In the genomic region with DNA sequence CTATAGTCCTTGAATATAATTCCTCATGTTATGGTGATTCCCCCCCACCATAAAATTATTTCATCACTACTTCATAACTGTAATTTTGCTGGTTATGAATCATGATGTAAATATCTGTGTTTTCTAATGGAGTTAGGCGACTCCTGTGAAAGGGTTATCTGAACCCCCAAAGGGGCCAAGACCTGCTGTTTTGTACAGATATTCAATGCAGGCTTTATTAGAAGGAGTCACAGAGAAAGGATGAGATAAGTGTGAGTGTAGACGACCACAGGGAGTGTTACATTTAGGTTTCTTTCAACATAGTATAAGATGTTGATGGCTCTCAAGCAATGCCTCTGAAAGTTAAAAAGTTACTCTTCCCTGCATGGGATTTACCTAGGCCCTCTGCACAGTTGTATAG, we compare ENCODE assay signal across 20 mouse cellular contexts. TPM values are rescaled to one million over a fixed set of nuclear protein-coding genes. Genes with fewer than 3 reads are reported as not detected.
DNase-seq lines count a peak whose midpoint lies in the region; ATAC-seq and TF ChIP-seq lines count a peak whose summit lies in the region.
"Had no signal": no experiment of that assay in that cellular context is flagged by ENCODE, and none has a peak within 500 bp of the region (broad histone marks: within the 10 kb centered on the region; RNA-seq: fewer than 3 reads in every experiment).

No protein-coding gene starts in this region.

- peak overlapping the region; percentile 22 for H3K27ac ChIP-seq in bone marrow, adult 2 months (ENCODE audit: control insufficient read depth, insufficient read depth, low read depth, low read length, poor library complexity)
- peak overlapping the region; percentile 94 for H3K27ac ChIP-seq in liver, embryonic 12.5 days
- no peak overlapping the region for H3K27ac ChIP-seq in limb, embryonic 10.5 days
- H3K27ac ChIP-seq: forebrain, embryonic 15.5 days; hindbrain, embryonic 15.5 days; lung, embryonic 15.5 days; midbrain, embryonic 15.5 days; neural tube, embryonic 13.5 days had no signal

- no peak for TF ChIP-seq POLR2A in bone marrow, adult 2 months (IDR thresholded peaks at IDR 0.05; ENCODE audit: borderline replicate concordance, control insufficient read depth, low read depth, low read length)

- no peak for TF ChIP-seq CTCF in bone marrow, adult 2 months (IDR thresholded peaks at IDR 0.05; ENCODE audit: control insufficient read depth, insufficient read depth, low read length)

- H3K27me3 ChIP-seq in liver, embryonic 12.5 days (replicated peaks), result no peaks in the 10 kb centered on the region
- H3K27me3 ChIP-seq in limb, embryonic 10.5 days (ENCODE audit: low read depth, poor library complexity, severe bottlenecking), result no peaks in the 10 kb centered on the region
- H3K27me3 ChIP-seq: forebrain, embryonic 15.5 days; hindbrain, embryonic 15.5 days; lung, embryonic 15.5 days; midbrain, embryonic 15.5 days; neural tube, embryonic 13.5 days had no signal

- DNase-seq in c-Kit-positive CD71-positive TER-119-positive erythroid progenitor cells, embryonic 14.5 days (ENCODE audit: low spot score), result peak; percentile 77
- no peak for DNase-seq in kidney, postnatal 10 days
- no peak for DNase-seq in limb, embryonic 10.5 days (ENCODE audit: low spot score)
- DNase-seq: adrenal gland, postnatal 10 days; cerebellum, adult 11-12 months; cerebellum, postnatal 14 days; heart, adult 18-20 months; heart, postnatal 4 days; kidney, postnatal 36 days; lung, postnatal 36 days; retina, postnatal 1 day had no signal

- no peak overlapping the region for H3K4me3 ChIP-seq in bone marrow, adult 2 months (replicated peaks; ENCODE audit: control insufficient read depth, low read depth, low read length)
- peak overlapping the region; percentile 29 for H3K4me3 ChIP-seq in liver, embryonic 12.5 days
- no peak overlapping the region for H3K4me3 ChIP-seq in limb, embryonic 10.5 days
- H3K4me3 ChIP-seq: forebrain, embryonic 15.5 days; hindbrain, embryonic 15.5 days; lung, embryonic 15.5 days; midbrain, embryonic 15.5 days; neural tube, embryonic 13.5 days had no signal

- peak overlapping the region; percentile 41 for H3K9ac ChIP-seq in liver, embryonic 12.5 days
- H3K9ac ChIP-seq: forebrain, embryonic 15.5 days; hindbrain, embryonic 15.5 days; lung, embryonic 15.5 days; midbrain, embryonic 15.5 days; neural tube, embryonic 13.5 days had no signal

- peak overlapping the region; percentile 62 for H3K4me2 ChIP-seq in liver, embryonic 12.5 days
- H3K4me2 ChIP-seq: forebrain, embryonic 15.5 days; hindbrain, embryonic 15.5 days; lung, embryonic 15.5 days; midbrain, embryonic 15.5 days; neural tube, embryonic 13.5 days had no signal

- H3K9me3 ChIP-seq in liver, embryonic 12.5 days (replicated peaks), result no peaks in the 10 kb centered on the region
- H3K9me3 ChIP-seq in limb, embryonic 10.5 days (replicated peaks), result no peaks in the 10 kb centered on the region
- H3K9me3 ChIP-seq: forebrain, embryonic 15.5 days; hindbrain, embryonic 15.5 days; lung, embryonic 15.5 days; midbrain, embryonic 15.5 days; neural tube, embryonic 13.5 days had no signal

- WGBS in bone marrow, adult 2 months, result 50% methylated on average over 2 of the region's 2 CpGs
- 23% methylated on average over 2 of the region's 2 CpGs for WGBS in liver, embryonic 12.5 days (ENCODE audit: insufficient replicate concordance)
- 86% methylated on average over 2 of the region's 2 CpGs for WGBS in limb, embryonic 10.5 days

- no peaks in the 10 kb centered on the region for H3K36me3 ChIP-seq in liver, embryonic 12.5 days
- H3K36me3 ChIP-seq in limb, embryonic 10.5 days, result no peaks in the 10 kb centered on the region
- H3K36me3 ChIP-seq: forebrain, embryonic 15.5 days; hindbrain, embryonic 15.5 days; lung, embryonic 15.5 days; midbrain, embryonic 15.5 days; neural tube, embryonic 13.5 days had no signal

- peak; percentile 85 for ATAC-seq in liver, embryonic 12.5 days
- ATAC-seq in megakaryocyte progenitor cell, adult 5-6 weeks (replicated peaks; ENCODE audit: poor library complexity), result peak; percentile 74
- ATAC-seq in granulocyte monocyte progenitor cell, adult 5-6 weeks (replicated peaks; ENCODE audit: poor library complexity, severe bottlenecking), result no peak
- ATAC-seq: forebrain, embryonic 15.5 days; midbrain, embryonic 15.5 days had no signal

- H3K4me1 ChIP-seq in bone marrow, adult 2 months (ENCODE audit: control insufficient read depth, insufficient read depth, low read length), result no peaks in the 10 kb centered on the region; the same call in 1 of the 2 replicates
- H3K4me1 ChIP-seq in liver, embryonic 12.5 days, result peaks cover 60% of the 10 kb centered on the region
- no peaks in the 10 kb centered on the region for H3K4me1 ChIP-seq in limb, embryonic 10.5 days
- H3K4me1 ChIP-seq: forebrain, embryonic 15.5 days; hindbrain, embryonic 15.5 days; lung, embryonic 15.5 days; midbrain, embryonic 15.5 days; neural tube, embryonic 13.5 days had no signal

RNA-seq across cellular contexts. Expression of gene Cdk20, which starts 20.8 kb away (rescaled TPM):
- 3.8 and 8.4 TPM in 2 replicates for polyA plus RNA-seq in bone marrow, adult 2 months (2011; ENCODE audit: insufficient read depth, insufficient read length, low replicate concordance, missing spikeins)
- 5.2 and 5.5 TPM in 2 replicates for polyA plus RNA-seq in liver, embryonic 12.5 days (2016; fragmentation: Nextera tagmentation; extraction: Ambion mirVana)
- 0.44 and 3.3 TPM in 2 replicates for total RNA-seq in megakaryocyte progenitor cell, adult 5-6 weeks (2015)
- 1.7 and 2.7 TPM in 2 replicates for total RNA-seq in megakaryocyte progenitor cell, adult 5-6 weeks (2017)
- polyA plus RNA-seq in limb, embryonic 10.5 days (2016; fragmentation: Nextera tagmentation; extraction: Ambion mirVana), result 9.0 and 11.8 TPM in 2 replicates
- total RNA-seq in granulocyte monocyte progenitor cell, adult 5-6 weeks (2014; fragmentation: Nextera tagmentation), result 1.5 and 4.1 TPM in 2 replicates
- 2.5 and 3.3 TPM in 2 replicates for total RNA-seq in granulocyte monocyte progenitor cell, adult 5-6 weeks (2017)

RNA-seq across cellular contexts. Expression of gene Ctsl, which starts 40.6 kb away (rescaled TPM):
- polyA plus RNA-seq in bone marrow, adult 2 months (2011; ENCODE audit: insufficient read depth, insufficient read length, low replicate concordance, missing spikeins), result 30.2 and 98.7 TPM in 2 replicates
- polyA plus RNA-seq in liver, embryonic 12.5 days (2016; fragmentation: Nextera tagmentation; extraction: Ambion mirVana), result 108 and 117 TPM in 2 replicates
- 30.9 and 31.8 TPM in 2 replicates for total RNA-seq in megakaryocyte progenitor cell, adult 5-6 weeks (2015)
- total RNA-seq in megakaryocyte progenitor cell, adult 5-6 weeks (2017), result 35.4 and 40.8 TPM in 2 replicates
- polyA plus RNA-seq in limb, embryonic 10.5 days (2016; fragmentation: Nextera tagmentation; extraction: Ambion mirVana), result 100 and 108 TPM in 2 replicates
- total RNA-seq in granulocyte monocyte progenitor cell, adult 5-6 weeks (2014; fragmentation: Nextera tagmentation), result 9.3 and 43.6 TPM in 2 replicates
- total RNA-seq in granulocyte monocyte progenitor cell, adult 5-6 weeks (2017), result 23.3 and 53.2 TPM in 2 replicates
